Mouse (Mus musculus): ENCODE results near the gene Dmbx1.

GRCm38 (mm10) chr4:115878828-115879227 lies 60.9 kb downstream of the Dmbx1 start:
- TF ChIP-seq GATA1 (IDR thresholded peaks at IDR 0.05; ENCODE audit: low read length) (no peak), TAL1 (IDR thresholded peaks at IDR 0.05; ENCODE audit: low read length) (no peak)

Measured in erythroblast, embryonic 14.5 days (primary cell).